Mouse (Mus musculus) gastrocnemius, postnatal 10 days (tissue): ENCODE data around the gene Grwd1. TPM values are rescaled to one million over a fixed set of nuclear protein-coding genes. Genes with fewer than 3 reads are reported as not detected.
A peak's percentile ranks its signal among the peaks of the same experiment; 100 is the strongest.
"Not testable (repeated sequence)": the region's sequence is repeated elsewhere in the genome, so short reads cannot be mapped to it uniquely, and the experiment has no call there.

Experiments used
- DNase-seq: peaks from one replicate; pipeline ENCODE4 v3.0.0; 2021; ENCODE audit warnings: mixed read lengths
- long read RNA-seq, 2 experiments: library from polyadenylated mRNA; stranded (forward); transcript quantifications; one replicate each; pipeline ENCODE4 v2.0.0; 2021
- total RNA-seq, 2 experiments: library from RNA; stranded (reverse); gene quantifications; 2 replicates each; pipeline ENCODE4 v1.2.3; 2021

The Grwd1 gene
- 10 to 100 TPM; 14.8 to 15.4 TPM for total RNA-seq
- long read RNA-seq, experiment 1, transcript Grwd1-201 (7 exons, 1,898 nt): major isoform, 49 of 53 reads
- long read RNA-seq, experiment 1, partial matches to known transcripts: 1 of 53 reads
- long read RNA-seq, experiment 1, other reads (novel, unspliced or antisense): 2 of 53 reads
- long read RNA-seq, experiment 2, transcript Grwd1-201 (7 exons, 1,898 nt): major isoform, 34 of 39 reads
- long read RNA-seq, experiment 2, partial matches to known transcripts: 2 of 39 reads
- long read RNA-seq, experiment 2, other reads (novel, unspliced or antisense): 2 of 39 reads

DNA sequence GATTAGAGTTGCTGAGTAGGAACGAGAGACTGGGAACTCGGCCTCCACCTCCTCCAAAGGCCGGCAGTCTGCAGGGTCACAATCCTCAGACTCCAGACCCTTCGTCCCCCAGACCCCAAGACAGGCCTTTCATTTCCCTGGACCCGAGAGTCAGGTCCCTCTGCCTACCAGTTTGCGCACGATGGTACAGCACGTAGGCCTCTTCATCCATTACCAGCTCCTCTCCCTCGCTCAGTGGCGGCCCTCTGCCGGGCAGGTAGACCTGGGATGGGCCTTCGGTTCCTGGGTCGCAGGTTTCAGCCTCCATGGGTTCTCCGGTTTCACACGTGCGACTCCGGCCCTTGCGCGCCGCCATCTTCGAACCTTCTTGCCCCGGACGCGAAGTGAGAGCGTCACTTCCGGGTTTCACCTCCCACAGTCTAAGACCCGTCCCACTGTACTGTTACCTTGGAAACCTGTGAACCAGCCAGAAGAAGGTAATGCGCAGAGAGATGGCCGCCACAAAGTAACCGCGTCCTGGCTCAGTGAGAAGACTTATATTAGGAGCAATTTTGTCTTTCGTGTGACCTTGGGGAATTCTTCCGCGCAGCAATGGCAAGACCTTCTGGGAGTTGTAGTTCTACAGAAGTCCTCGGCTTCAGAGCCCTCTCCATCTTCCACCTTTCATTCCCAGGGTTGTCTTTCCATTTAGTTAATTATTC lies at the start of gene Grwd1:
Gene Grwd1, minus strand, starts transcription at position 518 of the 701 bp plus-strand sequence.
- DNase-seq: peak; percentile 77

GRCm38 (mm10) chr7:45880531-45880930 lies 49.8 kb upstream of the Grwd1 start:
- DNase-seq: no peak

DNA sequence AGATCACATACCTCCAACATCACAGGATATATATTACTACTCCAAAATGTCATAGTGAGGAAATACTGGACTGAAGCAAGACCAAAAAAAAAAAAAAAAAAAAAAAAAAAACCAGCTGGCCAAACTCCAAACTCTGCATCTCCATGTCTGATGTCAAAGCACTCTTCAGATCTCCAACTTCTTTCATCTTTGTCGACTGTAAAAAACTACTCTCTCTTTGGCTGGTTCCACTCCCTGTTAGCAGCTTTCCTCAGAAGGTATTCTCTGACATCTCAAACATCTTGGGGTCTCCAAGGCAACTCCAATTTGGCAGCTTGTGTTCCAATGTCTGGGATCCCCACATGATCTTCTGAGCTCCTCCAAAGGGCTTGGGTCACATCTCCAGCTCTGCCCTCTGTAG lies 47.5 kb upstream of the Grwd1 start, which contains the start of gene Grin2d:
Gene Grin2d, minus strand, starts transcription at position 101 of the 400 bp plus-strand sequence.
- not testable (repeated sequence) for DNase-seq

DNA sequence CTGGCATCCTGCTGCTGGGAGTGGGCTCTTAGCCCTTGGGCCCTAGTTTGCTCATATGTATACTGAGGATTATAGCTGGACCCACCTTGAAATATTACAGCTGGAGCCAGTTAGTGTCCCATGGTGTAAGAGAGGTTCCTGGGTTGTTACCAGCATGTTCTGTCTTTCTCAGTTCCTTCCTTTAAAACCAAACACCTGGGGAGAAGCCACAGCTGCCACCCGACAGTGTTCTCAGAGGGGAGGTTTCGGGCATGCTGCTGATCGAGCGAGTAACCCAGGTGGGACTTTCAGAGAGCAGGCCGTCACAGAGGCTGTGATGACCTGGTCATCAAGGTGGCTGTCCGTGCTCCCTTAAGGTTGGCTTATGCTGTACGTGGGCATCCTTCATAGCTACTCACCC lies 46.2 kb upstream of the Grwd1 start:
- no peak for DNase-seq

GRCm38 (mm10) chr7:45873061-45873947 lies 42.6 kb upstream of the Grwd1 start:
- DNase-seq: peak; percentile 57

- DNase-seq: peak; percentile 90
Measured at GRCm38 (mm10) chr7:45872624-45873023, 41.9 kb upstream of the Grwd1 start, which contains the start of gene Kdelr1. Gene Kdelr1, plus strand, starts transcription at chr7:45872772.

- no peak for DNase-seq
Measured at GRCm38 (mm10) chr7:45870282-45871058, 39.7 kb upstream of the Grwd1 start.

DNA sequence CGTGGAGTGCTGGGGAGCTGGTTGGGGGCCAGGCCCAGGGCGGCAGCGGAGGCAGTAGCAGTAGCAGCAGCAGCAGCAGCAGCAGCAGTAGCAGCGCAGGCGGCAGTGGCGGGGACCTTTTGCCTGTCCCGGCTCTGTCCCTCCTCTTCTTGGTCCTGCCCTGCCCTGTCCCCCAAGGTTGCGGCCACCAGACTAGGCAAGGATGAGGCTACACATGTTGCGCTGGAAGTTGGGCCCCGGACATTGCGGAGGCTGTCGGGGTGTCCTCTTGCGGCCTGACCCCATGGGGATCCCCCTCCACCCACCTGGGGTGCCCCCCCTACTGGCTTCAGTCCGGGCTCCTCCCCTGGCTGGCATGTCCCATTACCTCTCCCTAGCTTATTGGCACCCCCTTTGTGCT lies 39.0 kb upstream of the Grwd1 start:
- peak; percentile 34 for DNase-seq

DNA sequence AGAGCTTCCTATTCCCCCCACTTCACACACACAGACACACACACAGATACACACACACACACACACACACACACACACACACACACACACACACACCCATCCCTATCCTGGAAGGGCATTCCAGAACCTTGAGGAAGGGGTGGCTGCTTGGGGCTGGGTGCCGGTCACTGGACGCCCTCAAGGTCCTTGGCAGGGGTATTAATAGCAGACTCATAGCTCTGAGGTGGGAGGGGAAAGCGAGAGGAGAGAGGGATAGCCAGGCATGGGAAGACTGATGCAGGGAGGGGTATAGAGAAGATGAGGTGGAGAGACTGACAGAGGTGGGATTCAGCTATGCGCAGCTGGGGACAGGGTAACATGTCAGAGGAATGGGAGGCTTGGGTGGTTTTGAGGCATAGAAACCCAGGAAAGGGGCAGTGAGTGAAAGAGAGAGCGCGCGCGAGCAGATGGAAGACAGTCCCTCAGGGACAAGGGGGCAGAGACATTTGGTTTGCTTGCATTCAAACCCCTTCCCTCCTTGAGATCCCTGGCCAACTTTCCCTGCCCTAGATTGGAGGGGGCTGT lies 38.4 kb upstream of the Grwd1 start:
- no peak for DNase-seq

DNA sequence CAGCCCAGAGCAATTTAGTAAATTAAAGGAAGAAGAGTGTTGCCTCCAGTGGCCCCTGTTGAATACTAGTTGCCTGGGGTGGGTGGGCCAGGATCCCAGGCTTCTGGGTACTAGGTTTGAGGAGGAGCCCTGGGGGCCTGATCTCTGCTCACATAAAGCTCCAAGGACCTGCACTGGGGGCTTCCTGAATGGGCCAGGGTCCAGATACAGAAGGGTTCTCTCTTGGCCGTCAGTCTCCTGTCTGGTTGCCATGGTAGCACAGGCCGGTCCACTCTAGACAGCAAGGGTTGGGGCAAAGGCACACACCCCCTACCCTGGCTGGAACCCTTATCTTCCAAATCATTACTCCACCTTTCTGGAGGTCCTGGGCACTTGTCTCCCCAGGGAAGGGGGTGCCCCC lies 37.1 kb upstream of the Grwd1 start:
- DNase-seq: no peak

- DNase-seq: peak; percentile 95
Measured at GRCm38 (mm10) chr7:45865925-45866910, 35.5 kb upstream of the Grwd1 start.

- DNase-seq: no peak
Measured at GRCm38 (mm10) chr7:45864435-45864834, 33.7 kb upstream of the Grwd1 start.

DNA sequence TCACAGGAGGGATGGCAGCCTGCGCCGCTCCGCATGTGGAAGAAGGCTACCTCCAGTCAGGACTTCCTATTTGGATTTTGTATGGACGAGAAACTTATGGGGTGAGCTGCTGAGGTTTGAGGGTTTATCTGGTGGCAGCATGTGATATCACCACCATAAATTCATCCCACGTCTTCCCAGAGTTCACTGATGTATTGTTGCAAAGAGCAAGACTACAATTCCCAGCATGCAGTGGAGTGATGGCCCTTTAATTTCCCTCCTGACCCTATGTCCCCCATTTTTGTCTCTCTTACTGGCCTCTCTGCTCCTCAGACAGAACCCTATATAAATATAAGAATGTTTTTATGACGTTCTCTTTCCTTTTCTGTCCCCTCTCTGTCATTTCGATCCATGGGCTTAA lies 32.1 kb upstream of the Grwd1 start:
- DNase-seq: no peak

- DNase-seq: no peak
Measured at GRCm38 (mm10) chr7:45859008-45859407, 28.3 kb upstream of the Grwd1 start.

DNA sequence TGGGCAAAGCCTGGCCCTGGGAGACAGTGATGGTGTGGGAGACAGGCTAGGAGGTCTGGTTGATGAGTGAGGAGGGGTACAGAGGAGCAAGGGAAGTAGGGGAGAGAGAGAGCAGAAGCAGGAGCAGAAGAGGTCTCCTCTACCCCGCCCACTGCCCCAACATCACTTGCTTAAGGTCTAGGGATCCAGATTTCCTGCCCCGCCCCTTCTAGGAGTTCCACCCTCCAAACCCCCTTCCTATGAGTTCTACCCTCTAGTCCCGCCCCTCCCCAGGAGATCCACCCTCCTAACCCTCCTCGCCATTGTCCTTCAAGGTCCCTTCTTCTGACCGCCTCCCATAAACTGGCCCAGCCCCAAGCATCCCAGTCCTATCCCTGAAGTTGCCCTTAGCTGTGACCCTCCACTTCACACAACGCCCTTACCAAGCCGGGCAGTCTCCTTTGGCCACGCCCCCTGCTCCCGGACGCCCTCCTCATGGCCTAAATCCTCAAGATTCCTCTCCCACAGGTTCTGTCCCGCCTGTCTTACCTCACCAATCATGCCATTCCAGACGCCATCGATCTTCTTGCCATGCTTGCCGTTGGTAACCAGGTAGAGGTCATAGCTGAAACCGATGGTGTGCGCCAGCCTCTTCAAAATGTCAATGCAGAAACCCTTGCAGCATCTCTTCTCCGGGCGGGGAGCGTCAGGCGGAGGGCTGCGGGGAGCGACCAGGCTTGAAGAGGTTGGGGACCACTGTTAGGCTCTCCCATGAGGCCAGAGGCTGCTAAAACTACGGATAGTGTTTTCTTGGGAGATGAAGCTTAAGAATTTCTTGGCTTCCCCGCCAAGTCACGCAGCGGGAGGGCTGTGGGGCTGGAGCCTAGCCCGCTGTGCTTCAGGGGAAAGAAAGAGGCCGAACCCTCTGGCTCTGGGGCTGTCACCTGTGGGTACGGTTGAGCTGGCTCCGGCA lies 26.5 kb upstream of the Grwd1 start:
- no peak for DNase-seq

DNA sequence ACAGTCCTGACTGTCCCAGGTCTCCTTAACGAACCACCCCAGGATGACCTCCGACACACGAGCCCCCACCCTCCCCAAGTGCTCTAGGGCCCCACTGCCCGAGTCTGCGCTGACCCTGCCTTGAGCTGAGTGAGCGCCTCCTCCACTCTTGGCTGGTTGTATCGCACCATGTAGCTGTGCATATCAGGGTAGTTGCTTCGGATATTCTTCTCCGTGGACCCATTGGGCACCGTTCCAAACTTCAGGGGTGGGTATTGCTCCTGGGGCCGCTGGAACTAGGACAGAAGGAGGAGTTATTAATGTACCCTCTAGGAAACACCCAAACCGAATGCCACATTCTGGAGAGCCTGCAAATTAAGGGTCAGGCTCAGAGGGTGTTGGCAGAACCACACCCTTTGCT lies 22.3 kb upstream of the Grwd1 start:
- DNase-seq: no peak

- DNase-seq: no peak
Measured at GRCm38 (mm10) chr7:45850661-45851060, 19.9 kb upstream of the Grwd1 start.

- no peak for DNase-seq
Measured at GRCm38 (mm10) chr7:45848447-45849027, 17.8 kb upstream of the Grwd1 start.
